Mouse (Mus musculus): ENCODE measurements around the gene Ubap1l.

- no peak for TF ChIP-seq CTCF (conservative IDR thresholded peaks at IDR 0.05; ENCODE audit: low read length)
- no peak for TF ChIP-seq NANOG (IDR thresholded peaks at IDR 0.05; ENCODE audit: borderline replicate concordance, low read length)
- no peak for TF ChIP-seq POU5F1 (IDR thresholded peaks at IDR 0.05; ENCODE audit: borderline replicate concordance, low read length)
Measured at GRCm38 (mm10) chr9:65312669-65313357, 48.0 kb upstream of the Ubap1l start.

Measured in E14TG2a.4 (cell line).